Mouse (Mus musculus) liver, embryonic 15.5 days (tissue): ENCODE data around the gene Iqca. TPM values are rescaled to one million over a fixed set of nuclear protein-coding genes. Genes with fewer than 3 reads are reported as not detected.

Experiments used
- ATAC-seq: fragments of 200-750 bp; cut with Nextera tagmentation; 2 replicates; pipeline ENCODE4 v1.8.0; 2017; ENCODE audit warnings: moderate number of reproducible peaks, mild to moderate bottlenecking, moderate library complexity; ENCODE audit not compliant: insufficient read depth
- H3K27ac ChIP-seq: fragments of 300-500 bp; sonication (generic); replicated peaks from 2 replicates; pipeline ENCODE4 v1.5.1; 2015; ENCODE audit warnings: mild to moderate bottlenecking, inconsistent platforms
- H3K27me3 ChIP-seq: fragments of 300-500 bp; sonication (generic); 2 replicates; pipeline ENCODE4 v1.6.1; 2015; ENCODE audit warnings: mild to moderate bottlenecking, inconsistent platforms
- H3K36me3 ChIP-seq: fragments of 300-500 bp; sonication (generic); replicated peaks from 2 replicates; pipeline ENCODE4 v1.6.1; 2015; ENCODE audit warnings: moderate library complexity, mild to moderate bottlenecking, inconsistent platforms
- H3K4me1 ChIP-seq: fragments of 300-500 bp; sonication (generic); replicated peaks from 2 replicates; pipeline ENCODE4 v1.6.1; 2015; ENCODE audit warnings: inconsistent platforms
- H3K4me2 ChIP-seq: fragments of 300-500 bp; sonication (generic); 2 replicates; pipeline ENCODE4 v1.6.1; 2015; ENCODE audit warnings: moderate library complexity, mild to moderate bottlenecking, inconsistent platforms
- H3K4me3 ChIP-seq: fragments of 300-500 bp; sonication (generic); replicated peaks from 2 replicates; pipeline ENCODE4 v1.5.1; 2015; ENCODE audit warnings: mild to moderate bottlenecking, inconsistent platforms
- H3K9ac ChIP-seq: fragments of 300-500 bp; sonication (generic); 2 replicates; pipeline ENCODE4 v1.6.1; 2015; ENCODE audit warnings: moderate library complexity, mild to moderate bottlenecking, inconsistent platforms
- H3K9me3 ChIP-seq: fragments of 300-500 bp; sonication (generic); replicated peaks from 2 replicates; pipeline ENCODE4 v1.6.1; 2016; ENCODE audit warnings: inconsistent platforms
- WGBS: fragments of 180-500 bp; shearing (Covaris S2); methylation state at CpG from one replicate; pipeline ENCODE4 v1.1.7; 2015; ENCODE audit warnings: mixed read lengths; ENCODE audit not compliant: insufficient replicate concordance; 5-methylcytosine and 5-hydroxymethylcytosine counted together
- polyA plus RNA-seq: library from polyadenylated mRNA; unstranded; fragments of >200 nt; fragmentation: Nextera tagmentation; extraction: Ambion mirVana; gene quantifications from 2 replicates; pipeline ENCODE4 v1.2.1, GENCODE M21; 2015

Gene Iqca
- polyA plus RNA-seq, 1 experiment from 2014 or later = 0.17 TPM

GRCm38 (mm10) chr1:90054991-90055390 is 98.2 kb downstream of the Iqca start:
- no peaks in the 10 kb centered on the region for H3K4me1 ChIP-seq
- H3K27me3 ChIP-seq = peaks cover 10% of the 10 kb centered on the region; the same call in 1 of the 2 replicates
- no peaks in the 10 kb centered on the region for H3K9me3 ChIP-seq
- no peaks in the 10 kb centered on the region for H3K36me3 ChIP-seq
- H3K4me3 ChIP-seq = no peak overlapping the region
- 63% methylated on average over 4 of the region's 4 CpGs for whole genome bisulfite sequencing
- H3K9ac ChIP-seq = no peak overlapping the region
- no peak overlapping the region for H3K27ac ChIP-seq
- H3K4me2 ChIP-seq = no peak overlapping the region
- no peak for ATAC-seq

- 9% methylated on average over 5 of the region's 5 CpGs for WGBS
- peaks cover 11% of the 10 kb centered on the region; the same call in 1 of the 2 replicates for H3K27me3 ChIP-seq
- ATAC-seq = no peak
Observed at GRCm38 (mm10) chr1:90051347-90051746, 101.9 kb downstream of the Iqca start.

GRCm38 (mm10) chr1:90050046-90050739 is 103.0 kb downstream of the Iqca start:
- ATAC-seq = no peak
- WGBS = 26% methylated on average over 20 of the region's 20 CpGs

More at GRCm38 (mm10) chr1:90051347-90051746, 101.9 kb downstream of the Iqca start:
- no peak overlapping the region for H3K27ac ChIP-seq
- H3K4me2 ChIP-seq = no peak overlapping the region
- H3K36me3 ChIP-seq = no peaks in the 10 kb centered on the region
- H3K9ac ChIP-seq = no peak overlapping the region
- no peaks in the 10 kb centered on the region for H3K4me1 ChIP-seq
- no peaks in the 10 kb centered on the region for H3K9me3 ChIP-seq
- no peak overlapping the region for H3K4me3 ChIP-seq

GRCm38 (mm10) chr1:90028305-90028704 is 124.9 kb downstream of the Iqca start:
- 54% methylated on average over 2 of the region's 2 CpGs for WGBS
- H3K36me3 ChIP-seq = no peaks in the 10 kb centered on the region
- no peak overlapping the region for H3K4me2 ChIP-seq
- ATAC-seq = no peak
- H3K9me3 ChIP-seq = no peaks in the 10 kb centered on the region
- no peak overlapping the region for H3K9ac ChIP-seq
- no peaks in the 10 kb centered on the region for H3K27me3 ChIP-seq
- no peaks in the 10 kb centered on the region for H3K4me1 ChIP-seq
- no peak overlapping the region for H3K4me3 ChIP-seq
- H3K27ac ChIP-seq = no peak overlapping the region

More at GRCm38 (mm10) chr1:90050046-90050739, 103.0 kb downstream of the Iqca start:
- no peak overlapping the region for H3K4me2 ChIP-seq
- H3K36me3 ChIP-seq = no peaks in the 10 kb centered on the region
- no peak overlapping the region for H3K9ac ChIP-seq
- H3K27ac ChIP-seq = no peak overlapping the region
- no peak overlapping the region for H3K4me3 ChIP-seq
- no peaks in the 10 kb centered on the region for H3K4me1 ChIP-seq
- H3K9me3 ChIP-seq = no peaks in the 10 kb centered on the region
- peaks cover 11% of the 10 kb centered on the region; the same call in 1 of the 2 replicates for H3K27me3 ChIP-seq

GRCm38 (mm10) chr1:90026945-90027344 is 126.3 kb downstream of the Iqca start:
- Histone ChIP-seq H3K9me3 (no peaks in the 10 kb centered on the region), H3K9ac (no peak overlapping the region), H3K27ac (no peak overlapping the region)

GRCm38 (mm10) chr1:90020336-90020735 is 132.9 kb downstream of the Iqca start:
- no peak overlapping the region for H3K9ac ChIP-seq
- no peak overlapping the region for H3K4me3 ChIP-seq
- no peaks in the 10 kb centered on the region for H3K36me3 ChIP-seq
- ATAC-seq = no peak
- no peak overlapping the region for H3K4me2 ChIP-seq
- H3K9me3 ChIP-seq = no peaks in the 10 kb centered on the region
- 63% methylated on average over 5 of the region's 5 CpGs for WGBS
- no peaks in the 10 kb centered on the region for H3K27me3 ChIP-seq
- H3K27ac ChIP-seq = no peak overlapping the region
- no peaks in the 10 kb centered on the region for H3K4me1 ChIP-seq

More at GRCm38 (mm10) chr1:90026945-90027344, 126.3 kb downstream of the Iqca start:
- Histone ChIP-seq H3K27me3 (no peaks in the 10 kb centered on the region), H3K4me2 (no peak overlapping the region), H3K4me1 (no peaks in the 10 kb centered on the region), H3K4me3 (no peak overlapping the region), H3K36me3 (no peaks in the 10 kb centered on the region)
- ATAC-seq = no peak
- WGBS = 15% methylated on average over 3 of the region's 3 CpGs

- H3K4me1 ChIP-seq = no peaks in the 10 kb centered on the region
- H3K4me2 ChIP-seq = no peak overlapping the region
- 52% methylated on average over 6 of the region's 6 CpGs for WGBS
- no peaks in the 10 kb centered on the region for H3K9me3 ChIP-seq
- H3K36me3 ChIP-seq = no peaks in the 10 kb centered on the region
- no peak overlapping the region for H3K27ac ChIP-seq
- H3K9ac ChIP-seq = no peak overlapping the region
- H3K4me3 ChIP-seq = no peak overlapping the region
- no peaks in the 10 kb centered on the region for H3K27me3 ChIP-seq
- ATAC-seq = no peak
Observed at GRCm38 (mm10) chr1:90018071-90018470, 135.1 kb downstream of the Iqca start.

GRCm38 (mm10) chr1:90014446-90014845 is 138.8 kb downstream of the Iqca start, which contains the start of gene Asb18:
Asb18 (minus strand) TSS chr1:90014666.
- H3K4me3 ChIP-seq = no peak within 1 kb of the TSS
- no peak within 1 kb of the TSS for H3K9ac ChIP-seq
- ATAC-seq = no peak
- H3K9me3 ChIP-seq = no peaks in the 10 kb centered on the region
- 41% methylated on average over 5 of the region's 5 CpGs for WGBS
- H3K27me3 ChIP-seq = no peaks in the 10 kb centered on the region
- H3K36me3 ChIP-seq = no peaks in the 10 kb centered on the region
- H3K27ac ChIP-seq = no peak within 1 kb of the TSS
- no peak within 1 kb of the TSS for H3K4me2 ChIP-seq
- H3K4me1 ChIP-seq = no peaks in the 10 kb centered on the region

- Histone ChIP-seq H3K4me2 (no peak overlapping the region), H3K9me3 (no peaks in the 10 kb centered on the region), H3K4me3 (no peak overlapping the region), H3K27me3 (no peaks in the 10 kb centered on the region), H3K27ac (no peak overlapping the region), H3K9ac (no peak overlapping the region), H3K4me1 (no peaks in the 10 kb centered on the region), H3K36me3 (no peaks in the 10 kb centered on the region)
- 66% methylated on average over 5 of the region's 5 CpGs for WGBS
- ATAC-seq = no peak
Observed at GRCm38 (mm10) chr1:90013273-90013672, 139.9 kb downstream of the Iqca start.

- Histone ChIP-seq H3K4me2 (no peak overlapping the region), H3K9me3 (no peaks in the 10 kb centered on the region), H3K27ac (no peak overlapping the region), H3K36me3 (no peaks in the 10 kb centered on the region), H3K9ac (no peak overlapping the region), H3K4me1 (no peaks in the 10 kb centered on the region), H3K27me3 (no peaks in the 10 kb centered on the region), H3K4me3 (no peak overlapping the region)
- ATAC-seq = no peak
- 47% methylated on average over 7 of the region's 7 CpGs for WGBS
Observed at GRCm38 (mm10) chr1:90012850-90013249, 140.4 kb downstream of the Iqca start.

GRCm38 (mm10) chr1:90012168-90012567 is 141.0 kb downstream of the Iqca start:
- Histone ChIP-seq H3K4me1 (no peaks in the 10 kb centered on the region), H3K9me3 (no peaks in the 10 kb centered on the region), H3K36me3 (no peaks in the 10 kb centered on the region), H3K27me3 (no peaks in the 10 kb centered on the region), H3K4me2 (no peak overlapping the region), H3K4me3 (no peak overlapping the region), H3K27ac (no peak overlapping the region), H3K9ac (no peak overlapping the region)
- 55% methylated on average over 3 of the region's 3 CpGs for whole genome bisulfite sequencing
- no peak for ATAC-seq

- ATAC-seq = no peak
- Histone ChIP-seq H3K4me2 (no peak overlapping the region), H3K36me3 (no peaks in the 10 kb centered on the region), H3K4me3 (no peak overlapping the region), H3K9ac (no peak overlapping the region), H3K9me3 (no peaks in the 10 kb centered on the region), H3K4me1 (no peaks in the 10 kb centered on the region), H3K27ac (no peak overlapping the region), H3K27me3 (no peaks in the 10 kb centered on the region; the same call in 1 of the 2 replicates)
- 47% methylated on average over 1 of the region's 1 CpGs for whole genome bisulfite sequencing
Observed at GRCm38 (mm10) chr1:90010077-90010476, 143.1 kb downstream of the Iqca start.
